Mouse (Mus musculus): Measurements from ENCODE around the gene Nr1i3. TPM values are rescaled to one million over a fixed set of nuclear protein-coding genes. Genes with fewer than 3 reads are reported as not detected.

Nr1i3 gene
- polyA plus RNA-seq, 1 experiment from 2014 or later: not detected

DNA sequence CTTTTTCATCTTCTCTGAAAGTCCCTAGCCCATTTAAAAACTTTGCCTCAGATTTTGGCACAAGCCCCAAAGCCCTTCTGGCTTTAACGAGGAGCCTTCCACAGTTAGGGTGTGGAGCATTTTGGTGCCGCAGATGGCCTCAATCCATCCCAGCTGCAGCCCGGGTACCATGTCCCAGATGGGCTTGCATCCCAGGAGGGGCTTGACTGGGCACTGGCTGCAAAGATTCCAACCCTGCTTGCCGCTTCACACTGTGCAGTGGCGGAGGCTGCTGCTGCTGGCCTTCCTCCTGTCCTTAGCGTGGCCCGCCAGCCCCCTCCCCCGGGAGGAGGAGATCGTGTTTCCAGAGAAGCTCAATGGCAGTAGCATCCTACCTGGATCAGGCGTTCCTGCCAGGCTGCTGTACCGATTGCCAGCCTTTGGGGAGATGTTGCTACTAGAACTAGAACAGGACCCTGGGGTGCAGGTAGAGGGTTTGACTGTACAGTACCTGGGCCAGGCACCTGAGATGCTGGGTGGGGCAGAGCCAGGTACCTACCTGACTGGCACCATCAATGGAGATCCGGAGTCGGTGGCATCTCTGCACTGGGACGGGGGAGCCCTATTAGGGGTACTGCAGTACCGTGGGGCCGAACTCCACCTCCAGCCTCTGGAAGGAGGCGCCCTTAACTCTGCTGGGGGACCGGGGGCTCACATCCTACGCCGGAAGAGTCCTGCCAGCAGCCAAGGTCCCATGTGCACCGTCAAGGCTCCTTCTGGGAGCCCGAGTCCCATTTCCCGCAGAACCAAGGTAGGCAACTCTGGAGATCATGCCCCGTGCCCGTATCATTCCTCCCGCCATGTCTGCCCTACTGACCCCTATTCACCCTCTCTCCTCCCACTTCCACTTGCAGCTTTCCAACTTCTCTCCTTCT lies 37.2 kb downstream of the Nr1i3 start, which contains the start of gene Ndufs2:
TSS of gene Ndufs2 (minus strand) at position 709 of the 914 bp plus-strand sequence.
- Histone ChIP-seq H3K36me3 (ENCODE audit: control insufficient read depth, insufficient read depth, low read length) (no peaks in the 10 kb centered on the region), H3K4me3 (ENCODE audit: low read depth, low read length) (peak within 1 kb of the TSS; percentile 22), H3K4me1 (ENCODE audit: control insufficient read depth, insufficient read depth, low read length) (peaks cover 36% of the 10 kb centered on the region), H3K4me2 (ENCODE audit: low read depth) (peak within 1 kb of the TSS; percentile 50), H3K9me3 (ENCODE audit: control insufficient read depth, low read length) (no peaks in the 10 kb centered on the region), H3K9ac (ENCODE audit: low read length) (peak within 1 kb of the TSS; percentile 44), H3K27me3 (ENCODE audit: control insufficient read depth, insufficient read depth, low read length) (no peaks in the 10 kb centered on the region), H3K27ac (ENCODE audit: low read depth, low read length) (peak within 1 kb of the TSS; percentile 44; the same call in 1 of the 2 replicates)
- WGBS: 15% methylated on average over 26 of the region's 26 CpGs
- peak; percentile 30 for DNase-seq (ENCODE audit: low spot score)
- ATAC-seq (ENCODE audit: insufficient read depth, low FRiP score, low TSS enrichment): no peak

- no peak for ATAC-seq (ENCODE audit: insufficient read depth, low FRiP score, low TSS enrichment)
- H3K4me1 ChIP-seq (ENCODE audit: control insufficient read depth, insufficient read depth, low read length): peaks cover 30% of the 10 kb centered on the region
- H3K4me3 ChIP-seq (ENCODE audit: low read depth, low read length): peak overlapping the region; percentile 22; the same call in 1 of the 2 replicates
- H3K9ac ChIP-seq (ENCODE audit: low read length): 0 out of 2 replicates have a peak overlapping the region, but pooled peaks have one; percentile 14
- peak; percentile 40 for DNase-seq (ENCODE audit: low spot score)
- H3K9me3 ChIP-seq (ENCODE audit: control insufficient read depth, low read length): no peaks in the 10 kb centered on the region
- H3K4me2 ChIP-seq (ENCODE audit: low read depth): peak overlapping the region; percentile 50
- no peaks in the 10 kb centered on the region for H3K27me3 ChIP-seq (ENCODE audit: control insufficient read depth, insufficient read depth, low read length)
- no peaks in the 10 kb centered on the region for H3K36me3 ChIP-seq (ENCODE audit: control insufficient read depth, insufficient read depth, low read length)
- peak overlapping the region; percentile 44; the same call in 1 of the 2 replicates for H3K27ac ChIP-seq (ENCODE audit: low read depth, low read length)
- 2% methylated on average over 13 of the region's 13 CpGs for WGBS
Measured at GRCm38 (mm10) chr1:171251594-171252324, 38.0 kb downstream of the Nr1i3 start.

GRCm38 (mm10) chr1:171252415-171252814 lies 38.6 kb downstream of the Nr1i3 start:
- no peak for ATAC-seq (ENCODE audit: insufficient read depth, low FRiP score, low TSS enrichment)
- 61% methylated on average over 17 of the region's 17 CpGs for WGBS
- H3K36me3 ChIP-seq (ENCODE audit: control insufficient read depth, insufficient read depth, low read length): no peaks in the 10 kb centered on the region
- no peaks in the 10 kb centered on the region for H3K27me3 ChIP-seq (ENCODE audit: control insufficient read depth, insufficient read depth, low read length)
- no peak for DNase-seq (ENCODE audit: low spot score)
- H3K4me3 ChIP-seq (ENCODE audit: low read depth, low read length): 0 out of 2 replicates have a peak overlapping the region, but pooled peaks have one; percentile 22
- H3K27ac ChIP-seq (ENCODE audit: low read depth, low read length): 0 out of 2 replicates have a peak overlapping the region, but pooled peaks have one; percentile 39
- H3K9ac ChIP-seq (ENCODE audit: low read length): 0 out of 2 replicates have a peak overlapping the region, but pooled peaks have one; percentile 14
- H3K9me3 ChIP-seq (ENCODE audit: control insufficient read depth, low read length): no peaks in the 10 kb centered on the region
- peak overlapping the region; percentile 36 for H3K4me2 ChIP-seq (ENCODE audit: low read depth)
- peaks cover 30% of the 10 kb centered on the region for H3K4me1 ChIP-seq (ENCODE audit: control insufficient read depth, insufficient read depth, low read length)

DNA sequence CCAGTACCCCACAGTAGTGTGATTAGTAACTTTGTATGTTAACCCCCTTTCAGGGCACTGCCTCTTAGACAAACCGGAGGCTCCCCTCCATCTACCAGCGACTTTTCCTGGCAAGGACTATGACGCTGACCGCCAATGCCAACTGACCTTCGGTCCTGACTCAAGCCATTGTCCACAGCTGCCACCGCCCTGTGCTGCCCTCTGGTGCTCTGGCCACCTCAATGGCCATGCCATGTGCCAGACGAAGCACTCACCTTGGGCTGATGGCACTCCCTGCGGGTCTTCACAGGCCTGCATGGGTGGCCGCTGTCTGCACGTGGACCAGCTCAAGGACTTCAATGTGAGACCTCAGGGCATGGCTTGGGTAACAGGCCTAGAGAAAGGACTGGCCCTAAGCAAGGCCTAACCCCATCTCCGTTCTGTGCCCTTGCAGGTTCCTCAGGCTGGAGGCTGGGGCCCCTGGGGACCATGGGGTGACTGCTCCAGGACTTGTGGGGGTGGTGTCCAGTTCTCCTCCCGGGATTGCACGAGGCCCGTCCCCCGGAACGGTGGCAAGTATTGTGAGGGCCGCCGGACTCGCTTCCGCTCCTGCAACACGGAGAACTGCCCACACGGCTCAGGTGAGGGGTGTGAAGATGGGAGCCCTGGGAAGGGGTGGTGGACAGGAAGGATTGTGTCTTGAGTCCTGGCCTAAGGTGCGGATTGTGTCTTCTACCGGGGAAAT lies 42.5 kb downstream of the Nr1i3 start:
- H3K27ac ChIP-seq (ENCODE audit: low read depth, low read length): no peak overlapping the region
- 92% methylated on average over 24 of the region's 24 CpGs for WGBS
- no peak overlapping the region for H3K4me3 ChIP-seq (ENCODE audit: low read depth, low read length)

DNA sequence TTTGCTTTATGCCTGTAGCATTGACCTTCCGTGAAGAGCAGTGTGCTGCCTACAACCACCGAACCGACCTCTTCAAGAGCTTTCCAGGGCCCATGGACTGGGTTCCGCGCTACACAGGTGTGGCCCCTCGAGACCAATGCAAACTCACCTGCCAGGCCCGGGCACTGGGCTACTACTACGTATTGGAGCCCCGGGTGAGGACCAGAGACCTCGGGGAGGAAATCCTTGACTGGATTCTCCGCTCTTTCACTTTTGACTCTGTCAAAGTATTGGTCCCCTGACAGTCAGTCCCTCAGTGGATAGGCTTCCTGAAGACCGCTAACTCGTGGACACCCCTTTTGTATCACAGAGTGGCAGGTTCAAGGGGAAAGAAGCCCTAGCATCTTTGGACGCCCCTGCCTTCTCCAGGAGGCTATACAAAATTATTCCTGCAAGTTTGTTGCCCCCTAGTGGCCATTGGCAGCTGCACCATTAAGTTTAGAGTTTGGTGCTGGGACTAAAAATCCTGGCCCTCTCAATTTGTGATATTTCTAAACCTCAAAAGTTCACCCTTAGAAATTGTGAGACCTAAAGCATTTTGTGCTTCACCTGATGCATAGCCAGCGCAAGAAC lies 43.3 kb downstream of the Nr1i3 start:
- H3K27me3 ChIP-seq (ENCODE audit: control insufficient read depth, insufficient read depth, low read length): no peaks in the 10 kb centered on the region
- H3K9ac ChIP-seq (ENCODE audit: low read length): no peak overlapping the region
- 66% methylated on average over 15 of the region's 15 CpGs for WGBS
- H3K9me3 ChIP-seq (ENCODE audit: control insufficient read depth, low read length): no peaks in the 10 kb centered on the region
- H3K4me3 ChIP-seq (ENCODE audit: low read depth, low read length): no peak overlapping the region
- peak; percentile 69 for DNase-seq (ENCODE audit: low spot score)
- 0 out of 2 replicates have a peak, but pooled peaks have one; percentile 58 for ATAC-seq (ENCODE audit: insufficient read depth, low FRiP score, low TSS enrichment)
- peaks cover 2% of the 10 kb centered on the region; the same call in 1 of the 2 replicates for H3K36me3 ChIP-seq (ENCODE audit: control insufficient read depth, insufficient read depth, low read length)
- H3K27ac ChIP-seq (ENCODE audit: low read depth, low read length): no peak overlapping the region
- H3K4me1 ChIP-seq (ENCODE audit: control insufficient read depth, insufficient read depth, low read length): peaks cover 5% of the 10 kb centered on the region; the same call in 1 of the 2 replicates
- no peak overlapping the region for H3K4me2 ChIP-seq (ENCODE audit: low read depth)

More for the DNA sequence above, 42.5 kb downstream of the Nr1i3 start:
- no peak for DNase-seq (ENCODE audit: low spot score)
- H3K9me3 ChIP-seq (ENCODE audit: control insufficient read depth, low read length): no peaks in the 10 kb centered on the region
- H3K4me2 ChIP-seq (ENCODE audit: low read depth): no peak overlapping the region
- H3K4me1 ChIP-seq (ENCODE audit: control insufficient read depth, insufficient read depth, low read length): peaks cover 11% of the 10 kb centered on the region
- H3K27me3 ChIP-seq (ENCODE audit: control insufficient read depth, insufficient read depth, low read length): no peaks in the 10 kb centered on the region
- no peak for ATAC-seq (ENCODE audit: insufficient read depth, low FRiP score, low TSS enrichment)
- peaks cover 2% of the 10 kb centered on the region; the same call in 1 of the 2 replicates for H3K36me3 ChIP-seq (ENCODE audit: control insufficient read depth, insufficient read depth, low read length)
- no peak overlapping the region for H3K9ac ChIP-seq (ENCODE audit: low read length)

DNA sequence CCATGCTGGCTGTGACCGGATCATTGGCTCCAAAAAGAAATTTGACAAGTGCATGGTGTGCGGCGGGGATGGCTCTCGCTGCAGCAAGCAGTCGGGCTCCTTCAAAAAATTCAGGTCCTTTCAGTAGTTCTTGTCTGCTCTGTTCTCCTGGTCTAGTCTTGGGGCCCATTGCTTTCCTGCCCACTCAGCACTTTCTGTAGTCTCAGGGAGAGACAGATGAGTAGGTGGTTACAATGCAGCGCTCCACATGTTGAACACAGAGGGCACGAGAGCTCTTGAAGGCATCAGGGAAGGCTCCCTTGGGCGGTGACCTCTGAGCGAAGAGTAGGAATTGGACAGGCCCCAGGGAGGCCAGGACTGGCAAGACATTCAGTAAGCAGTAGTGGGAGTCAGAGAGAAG lies 44.0 kb downstream of the Nr1i3 start:
- no peak overlapping the region for H3K4me3 ChIP-seq (ENCODE audit: low read depth, low read length)
- H3K9me3 ChIP-seq (ENCODE audit: control insufficient read depth, low read length): no peaks in the 10 kb centered on the region
- H3K27ac ChIP-seq (ENCODE audit: low read depth, low read length): no peak overlapping the region
- peaks cover 2% of the 10 kb centered on the region; the same call in 1 of the 2 replicates for H3K36me3 ChIP-seq (ENCODE audit: control insufficient read depth, insufficient read depth, low read length)
- no peak overlapping the region for H3K9ac ChIP-seq (ENCODE audit: low read length)
- no peak overlapping the region for H3K4me2 ChIP-seq (ENCODE audit: low read depth)
- ATAC-seq (ENCODE audit: insufficient read depth, low FRiP score, low TSS enrichment): no peak
- no peaks in the 10 kb centered on the region for H3K4me1 ChIP-seq (ENCODE audit: control insufficient read depth, insufficient read depth, low read length)
- no peaks in the 10 kb centered on the region for H3K27me3 ChIP-seq (ENCODE audit: control insufficient read depth, insufficient read depth, low read length)
- 90% methylated on average over 9 of the region's 9 CpGs for WGBS
- DNase-seq (ENCODE audit: low spot score): no peak

DNA sequence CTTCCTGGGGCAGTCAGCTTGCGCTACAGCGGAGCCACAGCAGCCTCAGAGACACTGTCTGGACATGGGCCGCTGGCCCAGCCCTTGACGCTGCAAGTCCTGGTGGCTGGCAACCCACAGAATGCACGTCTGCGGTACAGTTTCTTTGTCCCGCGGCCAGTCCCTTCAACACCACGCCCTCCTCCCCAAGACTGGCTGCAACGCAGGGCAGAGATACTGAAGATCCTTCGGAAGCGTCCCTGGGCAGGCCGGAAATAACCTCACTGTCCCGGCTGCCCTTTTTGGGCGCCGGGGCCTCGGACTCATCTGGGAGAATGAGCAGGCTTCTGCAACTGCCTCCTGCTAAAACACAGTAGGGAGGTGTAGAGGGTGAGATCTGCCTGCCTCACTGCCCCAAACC lies 45.2 kb downstream of the Nr1i3 start:
- Histone ChIP-seq H3K4me2 (ENCODE audit: low read depth) (no peak overlapping the region), H3K27me3 (ENCODE audit: control insufficient read depth, insufficient read depth, low read length) (no peaks in the 10 kb centered on the region), H3K9ac (ENCODE audit: low read length) (no peak overlapping the region), H3K27ac (ENCODE audit: low read depth, low read length) (no peak overlapping the region), H3K36me3 (ENCODE audit: control insufficient read depth, insufficient read depth, low read length) (peaks cover 2% of the 10 kb centered on the region; the same call in 1 of the 2 replicates), H3K4me1 (ENCODE audit: control insufficient read depth, insufficient read depth, low read length) (no peaks in the 10 kb centered on the region), H3K4me3 (ENCODE audit: low read depth, low read length) (no peak overlapping the region), H3K9me3 (ENCODE audit: control insufficient read depth, low read length) (no peaks in the 10 kb centered on the region)
- ATAC-seq (ENCODE audit: insufficient read depth, low FRiP score, low TSS enrichment) (no peak), DNase-seq (ENCODE audit: low spot score) (no peak)
- 83% methylated on average over 17 of the region's 17 CpGs for WGBS

DNA sequence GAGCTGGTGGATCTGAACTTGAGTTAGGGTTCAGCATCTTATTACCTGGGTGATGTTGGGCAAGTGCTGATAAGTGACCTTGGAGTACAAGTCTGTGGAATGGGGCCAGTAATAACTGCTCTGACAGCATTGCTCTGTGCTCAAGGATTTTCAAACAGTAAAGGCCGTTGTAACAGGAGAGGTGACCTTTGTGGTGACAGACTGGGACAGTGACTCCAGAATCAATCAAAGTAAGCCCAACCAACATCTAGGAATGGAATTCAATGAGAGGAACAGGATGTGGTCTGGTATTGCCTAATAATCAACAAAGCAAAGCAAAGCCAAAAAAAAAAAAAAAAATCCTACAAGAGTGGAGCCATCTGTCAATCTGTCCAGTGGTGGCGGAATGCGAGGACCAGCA lies 46.5 kb downstream of the Nr1i3 start:
- no peaks in the 10 kb centered on the region for H3K4me1 ChIP-seq (ENCODE audit: control insufficient read depth, insufficient read depth, low read length)
- no peak overlapping the region for H3K9ac ChIP-seq (ENCODE audit: low read length)
- DNase-seq (ENCODE audit: low spot score) (no peak), ATAC-seq (ENCODE audit: insufficient read depth, low FRiP score, low TSS enrichment) (no peak)
- H3K9me3 ChIP-seq (ENCODE audit: control insufficient read depth, low read length): no peaks in the 10 kb centered on the region
- H3K36me3 ChIP-seq (ENCODE audit: control insufficient read depth, insufficient read depth, low read length): peaks cover 2% of the 10 kb centered on the region; the same call in 1 of the 2 replicates
- no peaks in the 10 kb centered on the region for H3K27me3 ChIP-seq (ENCODE audit: control insufficient read depth, insufficient read depth, low read length)
- WGBS: 89% methylated on average over 3 of the region's 3 CpGs
- H3K4me3 ChIP-seq (ENCODE audit: low read depth, low read length): no peak overlapping the region
- no peak overlapping the region for H3K4me2 ChIP-seq (ENCODE audit: low read depth)
- no peak overlapping the region for H3K27ac ChIP-seq (ENCODE audit: low read depth, low read length)
